Mouse (Mus musculus): Measurements from ENCODE around the gene Ttll11.

- TF ChIP-seq ZNF384 (IDR thresholded peaks at IDR 0.05; ENCODE audit: low read depth, low read length): no peak
- TF ChIP-seq ZC3H11A (IDR thresholded peaks at IDR 0.05; ENCODE audit: borderline replicate concordance, low read depth, low read length): no peak
Observed at GRCm38 (mm10) chr2:35942960-35943359, 36.8 kb downstream of the Ttll11 start.
